Mouse (Mus musculus) heart, embryonic 14.5 days (tissue): ENCODE measurements around the gene Gab3. TPM values are rescaled to one million over a fixed set of nuclear protein-coding genes. Genes with fewer than 3 reads are reported as not detected.
"Not testable (repeated sequence)": the region's sequence is repeated elsewhere in the genome, so short reads cannot be mapped to it uniquely, and the experiment has no call there.

Source experiments
- ATAC-seq: fragments of 200-750 bp; cut with Nextera tagmentation; 2 replicates; pipeline ENCODE4 v1.8.0; 2017; ENCODE audit warnings: low read depth, moderate TSS enrichment; ENCODE audit not compliant: insufficient number of reproducible peaks, insufficient read depth, low FRiP score
- H3K27ac ChIP-seq, 2 experiments: fragments of 200-500 bp in 1 of 2; fragments of 300-500 bp in 1 of 2; sonication (generic) in 1 of 2; replicated peaks in 1 of 2; 2 replicates each; pipeline ENCODE4 v1.5.1; 2012 to 2014; ENCODE audit warnings: low read depth in 2 of 2, low read length in 2 of 2, control low read depth in 1 of 2, mild to moderate bottlenecking in 1 of 2, mixed read lengths in 1 of 2; ENCODE audit not compliant: control insufficient read depth in 1 of 2, insufficient read depth in 1 of 2
- H3K27me3 ChIP-seq: fragments of 300-500 bp; sonication (generic); 2 replicates; pipeline ENCODE4 v1.6.1; 2014; ENCODE audit warnings: mild to moderate bottlenecking, low read length, control low read depth; ENCODE audit not compliant: control insufficient read depth, insufficient read depth
- H3K36me3 ChIP-seq: fragments of 300-500 bp; sonication (generic); 2 replicates; pipeline ENCODE4 v1.6.1; 2014; ENCODE audit warnings: mild to moderate bottlenecking, control low read depth, low read length, mixed read lengths; ENCODE audit not compliant: control insufficient read depth, insufficient read depth
- H3K4me1 ChIP-seq, 2 experiments: fragments of 200-500 bp in 1 of 2; fragments of 300-500 bp in 1 of 2; sonication (generic) in 1 of 2; 2 replicates each; pipeline ENCODE4 v1.6.1; 2012 to 2014; ENCODE audit warnings: low read length in 2 of 2, control low read depth in 1 of 2, mixed read lengths in 1 of 2; ENCODE audit not compliant: control insufficient read depth in 2 of 2, insufficient read depth in 2 of 2
- H3K4me2 ChIP-seq: fragments of 300-500 bp; sonication (generic); 2 replicates; pipeline ENCODE4 v1.6.1; 2014; ENCODE audit warnings: mild to moderate bottlenecking, low read length
- H3K4me3 ChIP-seq, 2 experiments: fragments of 200-500 bp in 1 of 2; fragments of 300-500 bp in 1 of 2; sonication (generic) in 1 of 2; 2 replicates each; pipeline ENCODE4 v1.5.1; 2012 to 2014; ENCODE audit warnings: low read length in 2 of 2, mild to moderate bottlenecking in 2 of 2, control low read depth in 1 of 2, low read depth in 1 of 2, moderate library complexity in 1 of 2; ENCODE audit not compliant: control insufficient read depth in 1 of 2, insufficient read depth in 1 of 2
- H3K9ac ChIP-seq: fragments of 300-500 bp; sonication (generic); 2 replicates; pipeline ENCODE4 v1.6.1; 2014; ENCODE audit warnings: mild to moderate bottlenecking, low read length
- H3K9me3 ChIP-seq: fragments of 300-500 bp; sonication (generic); 2 replicates; pipeline ENCODE4 v1.6.1; 2016; ENCODE audit warnings: low read length, control low read depth; ENCODE audit not compliant: control insufficient read depth
- WGBS: fragments of 180-500 bp; shearing (Covaris S2); extraction: QIAGEN DNeasy Blood & Tissue Kit; methylation state at CpG from one replicate; pipeline ENCODE4 v1.1.7; 2014; 5-methylcytosine and 5-hydroxymethylcytosine counted together
- polyA plus RNA-seq: library from polyadenylated mRNA; unstranded; fragments of >200 nt; fragmentation: Nextera tagmentation; extraction: Ambion mirVana; gene quantifications from 2 replicates; pipeline ENCODE4 v1.2.1, GENCODE M21; 2014

Gab3 gene
- polyA plus RNA-seq, 1 experiment from 2014 or later, result 3.3 TPM

DNA sequence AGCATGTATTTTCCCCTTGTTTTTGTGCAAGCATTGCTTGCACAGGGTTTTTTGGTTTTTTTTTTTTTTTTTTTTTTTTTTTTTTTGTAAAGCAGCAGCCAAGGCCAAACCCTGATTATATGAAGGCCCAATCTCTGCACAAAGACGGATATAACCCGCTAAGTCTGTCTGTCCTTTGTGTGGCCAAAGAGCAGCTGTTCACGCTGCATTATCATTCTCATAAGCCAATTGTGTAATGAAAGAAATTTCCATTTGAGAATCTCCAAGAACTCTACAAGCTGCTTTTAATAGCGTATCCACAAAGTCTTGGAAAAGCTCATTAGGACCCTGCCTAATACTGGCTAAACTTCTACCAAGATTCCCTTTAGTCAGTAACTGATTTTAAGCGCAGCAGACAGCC is 101.5 kb downstream of the Gab3 start:
- 77% methylated on average over 5 of the region's 5 CpGs for WGBS
- H3K4me1 ChIP-seq, result no peaks in the 10 kb centered on the region
- no peaks in the 10 kb centered on the region for H3K36me3 ChIP-seq
- no peak overlapping the region for H3K9ac ChIP-seq
- no peaks in the 10 kb centered on the region for H3K9me3 ChIP-seq
- H3K4me2 ChIP-seq, result no peak overlapping the region
- ATAC-seq, result no peak
- H3K27ac ChIP-seq, result no peak overlapping the region
- H3K27me3 ChIP-seq, result no peaks in the 10 kb centered on the region
- no peak overlapping the region for H3K4me3 ChIP-seq

DNA sequence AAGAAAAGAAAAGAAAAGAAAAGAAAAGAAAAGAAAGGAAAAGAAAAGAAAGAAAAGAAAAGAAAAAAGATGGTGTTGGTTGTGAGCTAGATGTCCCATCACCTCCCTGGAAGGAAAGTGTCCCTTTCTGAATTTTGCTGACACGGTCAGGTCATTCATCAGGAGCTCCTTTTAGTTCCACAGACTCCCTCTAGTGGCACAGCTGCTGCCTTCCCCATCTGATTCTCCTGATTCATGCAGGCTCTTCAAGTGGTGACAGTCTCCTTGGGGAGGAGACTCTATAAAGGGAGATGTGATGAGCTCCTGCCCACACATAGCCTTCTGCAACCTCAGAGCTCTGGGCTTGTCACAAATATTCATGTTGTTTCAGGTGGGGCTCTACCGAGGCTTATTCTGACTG is 122.4 kb downstream of the Gab3 start:
- not testable (repeated sequence) for H3K9me3 ChIP-seq, H3K27me3 ChIP-seq, H3K4me2 ChIP-seq, ATAC-seq, H3K4me1 ChIP-seq, H3K9ac ChIP-seq, H3K4me3 ChIP-seq, H3K27ac ChIP-seq, H3K36me3 ChIP-seq
- WGBS, result 38% methylated on average over 1 of the region's 2 CpGs

DNA sequence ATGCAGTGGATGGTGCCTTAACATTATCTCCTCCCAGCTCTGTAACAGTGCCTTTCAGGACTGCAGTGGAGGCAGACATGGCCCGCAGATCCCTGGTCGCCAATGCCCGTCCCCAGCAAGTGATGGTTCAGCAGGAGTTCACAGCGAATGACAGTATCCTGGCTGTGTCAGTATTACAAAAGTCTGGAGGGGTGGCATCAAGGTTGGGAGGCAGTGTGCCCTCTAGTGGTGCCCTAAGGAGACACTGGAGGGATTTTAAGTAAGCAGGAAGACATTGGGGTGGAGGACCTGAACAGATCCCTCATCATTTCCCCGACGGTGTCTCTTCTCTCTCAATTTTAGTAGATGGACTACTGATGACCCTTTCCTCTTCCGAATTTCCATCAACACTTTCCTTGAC is 126.1 kb downstream of the Gab3 start:
- ATAC-seq, H3K36me3 ChIP-seq, H3K27ac ChIP-seq, H3K27me3 ChIP-seq, H3K4me3 ChIP-seq, H3K9me3 ChIP-seq, H3K9ac ChIP-seq, H3K4me1 ChIP-seq, H3K4me2 ChIP-seq: not testable (repeated sequence)
- 69% methylated on average over 7 of the region's 7 CpGs for WGBS

Other genes starting within 250 kb of the Gab3 start
- gene Gm5936, start 248.3 kb downstream of the Gab3 start, polyA plus RNA-seq, result not detected in 2 replicates
- gene Dkc1, start 10.4 kb upstream of the Gab3 start, polyA plus RNA-seq, result 62.4 and 70.2 TPM in 2 replicates
- gene Mpp1, start 45.6 kb upstream of the Gab3 start, polyA plus RNA-seq, result 28.9 and 31.5 TPM in 2 replicates
- gene Smim9, start 78.3 kb upstream of the Gab3 start, polyA plus RNA-seq, result not detected in 2 replicates